Mouse (Mus musculus): Measurements from ENCODE around the gene Emc4. TPM values are rescaled to one million over a fixed set of nuclear protein-coding genes. Genes with fewer than 3 reads are reported as not detected.

Gene Emc4
- total and polyA plus RNA-seq, 2 experiments, result 60.2 to 78.6 TPM

DNA sequence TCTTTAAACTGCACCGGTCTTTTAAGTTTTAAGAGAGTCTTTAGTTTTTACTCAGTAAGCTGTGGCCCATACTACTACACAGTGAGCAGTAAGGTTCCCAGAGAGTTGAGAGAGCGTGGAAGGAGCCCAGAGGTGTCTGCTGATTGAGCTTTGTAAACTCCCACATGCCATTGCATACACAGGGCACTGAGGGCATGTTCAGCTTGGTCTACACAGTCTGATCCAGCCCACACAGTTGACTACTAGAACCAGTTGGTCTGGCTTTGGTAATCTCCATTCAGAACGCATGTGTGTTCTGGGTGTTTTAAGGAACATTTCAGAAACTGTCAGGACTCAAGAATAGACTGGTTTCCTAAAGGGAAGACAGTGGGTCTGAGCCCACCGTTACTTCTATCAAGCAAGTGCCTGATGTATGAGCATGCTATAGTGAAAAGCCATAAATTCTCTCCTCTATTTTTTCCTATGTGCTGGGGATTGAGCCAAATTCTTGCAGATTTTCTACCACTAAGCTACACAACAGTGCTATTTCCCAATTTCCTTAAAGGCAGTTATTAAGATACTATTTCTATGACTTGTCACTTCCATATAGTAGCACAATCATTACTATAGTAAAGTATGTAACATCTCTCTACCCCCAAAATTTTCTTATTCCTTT, 23.6 kb upstream of the Emc4 start:
- no peak overlapping the region for H3K4me3 ChIP-seq (ENCODE audit: insufficient read depth, low read depth, low read length)

DNA sequence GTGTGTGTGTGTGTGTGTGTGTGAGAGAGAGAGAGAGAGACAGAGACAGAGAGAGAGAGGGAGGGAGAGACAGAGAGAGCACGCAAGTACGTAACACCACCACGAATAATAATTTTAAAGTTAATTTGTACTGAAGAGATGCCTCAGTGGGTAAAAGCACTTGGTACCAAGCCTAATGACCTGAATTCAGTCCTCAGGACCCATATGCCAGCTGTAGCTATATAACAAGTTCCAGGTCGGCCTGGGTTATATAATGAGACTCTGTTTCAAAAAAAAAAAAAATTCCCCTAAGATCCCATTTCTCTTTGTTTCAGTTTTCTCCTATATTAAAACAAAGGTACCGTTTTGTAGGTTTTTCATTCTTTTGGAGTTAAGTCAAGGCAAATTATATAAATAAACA, 23.0 kb upstream of the Emc4 start:
- no peak for DNase-seq (ENCODE audit: extremely low read depth, low read depth, low spot score)
- Histone ChIP-seq H3K36me3 (ENCODE audit: control insufficient read depth, insufficient read depth, low read length) (no peaks in the 10 kb centered on the region), H3K27me3 (ENCODE audit: control insufficient read depth, insufficient read depth, low read length) (no peaks in the 10 kb centered on the region), H3K27ac (replicated peaks; ENCODE audit: insufficient read depth, low read depth, low read length) (no peak overlapping the region), H3K4me1 (ENCODE audit: control insufficient read depth, insufficient read depth, low read length) (no peaks in the 10 kb centered on the region), H3K9ac (ENCODE audit: low read depth, low read length) (no peak overlapping the region), H3K4me3 (ENCODE audit: insufficient read depth, low read depth, low read length) (no peak overlapping the region), H3K79me2 (ENCODE audit: control insufficient read depth, insufficient read depth, low read length) (peaks cover 5% of the 10 kb centered on the region; the same call in 1 of the 2 replicates)
- TF ChIP-seq POLR2A (IDR thresholded peaks at IDR 0.05; ENCODE audit: extremely low read depth, insufficient read depth, low read length), result no peak
- no peak for TF ChIP-seq CTCF (IDR thresholded peaks at IDR 0.05; ENCODE audit: low read depth, low read length)
- WGBS, result 89% methylated on average over 5 of the region's 5 CpGs

More for the DNA sequence above, 23.6 kb upstream of the Emc4 start:
- no peak for TF ChIP-seq CTCF (IDR thresholded peaks at IDR 0.05; ENCODE audit: low read depth, low read length)
- no peak for TF ChIP-seq POLR2A (IDR thresholded peaks at IDR 0.05; ENCODE audit: extremely low read depth, insufficient read depth, low read length)
- H3K4me1 ChIP-seq (ENCODE audit: control insufficient read depth, insufficient read depth, low read length), result no peaks in the 10 kb centered on the region
- 86% methylated on average over 4 of the region's 4 CpGs for WGBS
- no peak for DNase-seq (ENCODE audit: extremely low read depth, low read depth, low spot score)
- H3K36me3 ChIP-seq (ENCODE audit: control insufficient read depth, insufficient read depth, low read length), result no peaks in the 10 kb centered on the region
- no peaks in the 10 kb centered on the region for H3K27me3 ChIP-seq (ENCODE audit: control insufficient read depth, insufficient read depth, low read length)
- H3K9ac ChIP-seq (ENCODE audit: low read depth, low read length), result no peak overlapping the region
- no peak overlapping the region for H3K27ac ChIP-seq (replicated peaks; ENCODE audit: insufficient read depth, low read depth, low read length)
- peaks cover 5% of the 10 kb centered on the region; the same call in 1 of the 2 replicates for H3K79me2 ChIP-seq (ENCODE audit: control insufficient read depth, insufficient read depth, low read length)

DNA sequence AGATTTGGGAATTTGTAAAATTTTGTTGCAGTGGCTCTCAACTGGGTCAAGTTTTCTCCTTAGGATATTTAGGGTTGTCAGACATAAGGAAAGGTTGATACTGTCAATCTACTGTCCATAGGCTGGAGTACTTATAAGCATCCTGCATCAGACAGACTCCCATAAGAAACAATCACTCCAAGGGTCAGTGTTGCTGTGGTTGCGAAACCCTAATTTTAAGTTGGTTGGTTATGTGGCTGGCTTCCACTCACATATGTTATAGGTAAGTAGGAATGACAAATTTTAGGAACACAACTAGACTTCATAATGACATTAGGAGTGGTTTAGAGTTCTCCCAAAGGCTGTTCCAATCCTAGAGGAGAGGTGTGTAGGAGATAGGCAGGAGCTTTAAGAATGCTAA, 13.4 kb upstream of the Emc4 start:
- H3K27ac ChIP-seq (replicated peaks; ENCODE audit: insufficient read depth, low read depth, low read length), result no peak overlapping the region
- H3K9ac ChIP-seq (ENCODE audit: low read depth, low read length), result no peak overlapping the region

DNA sequence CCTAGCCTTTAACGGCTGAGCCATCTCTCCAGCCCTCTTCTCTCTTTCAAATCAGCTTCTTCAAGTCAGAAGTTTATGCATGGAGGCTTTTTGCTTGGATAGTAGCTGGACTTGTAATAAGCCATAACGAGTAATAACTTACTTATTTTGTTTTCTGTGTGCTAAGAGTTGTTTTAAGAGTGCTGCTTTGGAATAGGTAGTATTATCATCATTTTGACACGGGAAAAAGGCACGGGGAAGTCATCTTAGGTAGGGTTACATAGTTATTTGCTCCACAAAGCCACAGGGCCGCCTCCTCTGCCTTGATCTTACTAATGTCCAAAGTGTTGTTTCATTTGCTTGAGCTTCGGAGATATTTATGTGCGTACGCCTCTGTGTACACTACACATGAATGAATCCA, 12.3 kb upstream of the Emc4 start:
- no peak for TF ChIP-seq CTCF (IDR thresholded peaks at IDR 0.05; ENCODE audit: low read depth, low read length)
- TF ChIP-seq POLR2A (IDR thresholded peaks at IDR 0.05; ENCODE audit: extremely low read depth, insufficient read depth, low read length), result no peak
- no peak for DNase-seq (ENCODE audit: extremely low read depth, low read depth, low spot score)
- Histone ChIP-seq H3K79me2 (ENCODE audit: control insufficient read depth, insufficient read depth, low read length) (peaks cover 11% of the 10 kb centered on the region; the same call in 1 of the 2 replicates), H3K36me3 (ENCODE audit: control insufficient read depth, insufficient read depth, low read length) (no peaks in the 10 kb centered on the region), H3K27ac (replicated peaks; ENCODE audit: insufficient read depth, low read depth, low read length) (no peak overlapping the region), H3K9ac (ENCODE audit: low read depth, low read length) (no peak overlapping the region), H3K27me3 (ENCODE audit: control insufficient read depth, insufficient read depth, low read length) (no peaks in the 10 kb centered on the region), H3K4me1 (ENCODE audit: control insufficient read depth, insufficient read depth, low read length) (peaks cover 3% of the 10 kb centered on the region; the same call in 1 of the 2 replicates), H3K4me3 (ENCODE audit: insufficient read depth, low read depth, low read length) (no peak overlapping the region)
- 24% methylated on average over 8 of the region's 8 CpGs for WGBS

More for the DNA sequence above, 13.4 kb upstream of the Emc4 start:
- no peak for DNase-seq (ENCODE audit: extremely low read depth, low read depth, low spot score)
- no peaks in the 10 kb centered on the region for H3K36me3 ChIP-seq (ENCODE audit: control insufficient read depth, insufficient read depth, low read length)
- H3K4me1 ChIP-seq (ENCODE audit: control insufficient read depth, insufficient read depth, low read length), result peaks cover 3% of the 10 kb centered on the region; the same call in 1 of the 2 replicates
- no peaks in the 10 kb centered on the region for H3K27me3 ChIP-seq (ENCODE audit: control insufficient read depth, insufficient read depth, low read length)
- peaks cover 14% of the 10 kb centered on the region; the same call in 1 of the 2 replicates for H3K79me2 ChIP-seq (ENCODE audit: control insufficient read depth, insufficient read depth, low read length)
- TF ChIP-seq POLR2A (IDR thresholded peaks at IDR 0.05; ENCODE audit: extremely low read depth, insufficient read depth, low read length), result no peak
- TF ChIP-seq CTCF (IDR thresholded peaks at IDR 0.05; ENCODE audit: low read depth, low read length), result no peak
- H3K4me3 ChIP-seq (ENCODE audit: insufficient read depth, low read depth, low read length), result no peak overlapping the region
- 98% methylated on average over 1 of the region's 1 CpGs for WGBS

DNA sequence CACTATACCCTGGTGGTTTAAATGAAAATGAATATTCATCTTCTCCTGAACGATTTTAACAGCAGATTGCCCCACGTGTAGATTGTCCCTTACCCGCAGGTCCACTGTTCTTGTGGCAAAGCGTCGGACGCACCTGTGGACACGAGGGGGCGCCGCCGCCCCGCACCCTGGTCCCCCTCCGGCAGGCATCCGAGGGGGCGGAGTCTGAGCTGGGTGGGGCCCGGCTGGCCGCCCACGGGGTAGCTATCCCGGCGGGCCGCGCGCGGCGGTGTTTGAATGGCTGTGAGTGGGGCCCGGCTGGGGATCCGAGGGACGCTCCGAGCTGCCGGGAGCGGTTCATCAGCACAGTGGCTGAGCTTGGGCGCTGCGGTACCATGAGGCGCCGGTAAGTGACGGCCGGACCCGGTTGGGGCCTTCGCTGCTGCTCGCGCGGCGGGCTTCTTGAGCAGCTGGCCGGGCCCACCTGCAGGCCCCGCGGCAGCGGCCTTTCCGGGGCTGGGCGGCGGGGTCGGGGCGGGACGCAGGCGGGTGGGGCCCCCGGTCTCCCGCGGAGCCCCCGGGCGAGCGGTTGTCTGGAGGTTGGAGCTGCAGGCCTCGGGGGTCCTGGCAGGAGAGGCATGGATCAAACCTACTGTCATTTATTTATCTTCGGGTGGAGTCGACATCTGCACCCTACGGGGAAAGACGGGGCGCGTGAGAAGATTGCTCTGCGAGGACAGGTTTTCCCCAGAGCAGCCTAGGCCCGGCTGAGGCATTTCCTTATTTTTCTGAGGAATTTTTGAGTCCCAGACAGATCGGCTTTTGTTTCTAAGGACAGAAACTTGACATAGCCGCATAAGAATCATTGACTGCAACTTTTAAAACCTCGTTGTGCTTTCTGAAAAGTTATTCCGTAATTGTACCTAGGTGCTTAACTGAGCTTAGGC, 11.4 kb upstream of the Emc4 start, which contains the start of gene Katnbl1:
Gene Katnbl1, plus strand, starts transcription at position 239 of the 926 bp plus-strand sequence.
- peak; percentile 62 for DNase-seq (ENCODE audit: extremely low read depth, low read depth, low spot score)
- H3K4me1 ChIP-seq (ENCODE audit: control insufficient read depth, insufficient read depth, low read length), result peaks cover 3% of the 10 kb centered on the region; the same call in 1 of the 2 replicates
- H3K27ac ChIP-seq (replicated peaks; ENCODE audit: insufficient read depth, low read depth, low read length), result no peak within 1 kb of the TSS
- under 1% methylated on average over 72 of the region's 72 CpGs for WGBS
- H3K36me3 ChIP-seq (ENCODE audit: control insufficient read depth, insufficient read depth, low read length), result no peaks in the 10 kb centered on the region
- peak within 1 kb of the TSS; percentile 100 for H3K4me3 ChIP-seq (ENCODE audit: insufficient read depth, low read depth, low read length)
- H3K9ac ChIP-seq (ENCODE audit: low read depth, low read length), result peak within 1 kb of the TSS; percentile 98
- H3K27me3 ChIP-seq (ENCODE audit: control insufficient read depth, insufficient read depth, low read length), result no peaks in the 10 kb centered on the region
- peaks cover 11% of the 10 kb centered on the region; the same call in 1 of the 2 replicates for H3K79me2 ChIP-seq (ENCODE audit: control insufficient read depth, insufficient read depth, low read length)
- TF ChIP-seq CTCF (IDR thresholded peaks at IDR 0.05; ENCODE audit: low read depth, low read length) (peak; percentile 88), POLR2A (IDR thresholded peaks at IDR 0.05; ENCODE audit: extremely low read depth, insufficient read depth, low read length) (0 out of 2 replicates have a peak, but pooled peaks have one; percentile 49)
